Comparison of ENCODE assay signal across 16 mouse cellular contexts in genomic region chr15:33758771-33759170, GRCm38 (mm10).
"Had no signal": no experiment of that assay in that cellular context is flagged by ENCODE, and none has a peak within 500 bp of the region (broad histone marks: within the 10 kb centered on the region; RNA-seq: fewer than 3 reads in every experiment).

No protein-coding gene starts in this region.

- H3K27ac ChIP-seq: midbrain, embryonic 10.5 days; midbrain, embryonic 12.5 days; neural tube, embryonic 13.5 days; neural tube, embryonic 15.5 days; stomach, embryonic 15.5 days; stomach, postnatal 0 days had no signal

- H3K4me3 ChIP-seq: midbrain, embryonic 10.5 days; midbrain, embryonic 12.5 days; myocyte; neural tube, embryonic 13.5 days; neural tube, embryonic 15.5 days; stomach, embryonic 15.5 days had no signal

- DNase-seq: lung, adult 18-20 months; lung, postnatal 4 days; retina, postnatal 1 day; right cerebral cortex, adult 18-20 months; right cerebral cortex, postnatal 25 days; right cerebral cortex, postnatal 4 days; thymus, adult 2 months; thymus, postnatal 25 days; thymus, postnatal 4 days had no signal
